Mouse (Mus musculus) C2C12 (cell line): Measurements from ENCODE around the gene Dnajc1. TPM values are rescaled to one million over a fixed set of nuclear protein-coding genes. Genes with fewer than 3 reads are reported as not detected.

Source experiments
- H3K27me3 ChIP-seq: one replicate; pipeline ENCODE4 v1.6.1; 2011; ENCODE audit not compliant: control insufficient read depth, insufficient read depth, insufficient read length
- H3K36me3 ChIP-seq: one replicate; pipeline ENCODE4 v1.6.1; 2011; ENCODE audit not compliant: control insufficient read depth, insufficient read depth
- H3K4me3 ChIP-seq: one replicate; pipeline ENCODE4 v1.5.1; 2011; ENCODE audit warnings: mild to moderate bottlenecking, control low read depth; ENCODE audit not compliant: poor library complexity, insufficient read depth, severe bottlenecking
- H3K79me2 ChIP-seq: one replicate; pipeline ENCODE4 v1.6.1; 2011; ENCODE audit not compliant: control insufficient read depth, insufficient read depth
- H3K79me3 ChIP-seq: one replicate; pipeline ENCODE4 v1.6.1; 2011; ENCODE audit warnings: low read depth, control low read depth
- H3ac ChIP-seq: one replicate; pipeline ENCODE3; 2011; ENCODE audit warnings: low read depth; ENCODE audit not compliant: control insufficient read depth, insufficient read length
- CEBPB ChIP-seq: IDR thresholded peaks from one replicate; pipeline ENCODE4 v1.6.1; 2011; ENCODE audit warnings: low read depth, mild to moderate bottlenecking, control low read depth, moderate library complexity
- CTCF ChIP-seq: IDR thresholded peaks from one replicate; pipeline ENCODE4 v1.5.1; 2011; ENCODE audit not compliant: control insufficient read depth, insufficient read depth, insufficient read length
- FOSL1 ChIP-seq: IDR thresholded peaks from one replicate; pipeline ENCODE4 v1.8.0; 2011; ENCODE audit warnings: mild to moderate bottlenecking, low read length; ENCODE audit not compliant: poor library complexity, insufficient read depth, severe bottlenecking
- MAX ChIP-seq: IDR thresholded peaks from one replicate; pipeline ENCODE4 v1.6.1; 2011; ENCODE audit warnings: mild to moderate bottlenecking, control low read depth
- MYOD1 ChIP-seq: IDR thresholded peaks from one replicate; pipeline ENCODE4 v1.6.1; 2011; ENCODE audit warnings: low read depth; ENCODE audit not compliant: control insufficient read depth, insufficient read length
- MYOG ChIP-seq: IDR thresholded peaks from one replicate; pipeline ENCODE4 v1.6.1; 2011; ENCODE audit not compliant: control insufficient read depth, insufficient read length; ENCODE audit errors: extremely low read depth
- USF1 ChIP-seq: IDR thresholded peaks from one replicate; pipeline ENCODE4 v1.6.1; 2011; ENCODE audit warnings: low read depth, mild to moderate bottlenecking, control low read depth, moderate library complexity
- polyA plus RNA-seq: library from polyadenylated mRNA; unstranded; fragments of >200 nt; fragmentation: generic; extraction: Trizol; gene quantifications from one replicate; pipeline ENCODE4 v1.2.1, GENCODE M21; 2012; ENCODE audit warnings: missing spikeins

Dnajc1 gene
- polyA plus RNA-seq, 1 experiment: 6.5 TPM

- Histone ChIP-seq H3ac (no peak overlapping the region), H3K27me3 (no peaks in the 10 kb centered on the region), H3K36me3 (peaks cover 59% of the 10 kb centered on the region), H3K4me3 (no peak overlapping the region), H3K79me3 (no peaks in the 10 kb centered on the region), H3K79me2 (peaks cover 3% of the 10 kb centered on the region)
- no peak for TF ChIP-seq CTCF
- TF ChIP-seq MYOG: no peak
- TF ChIP-seq USF1: no peak
- no peak for TF ChIP-seq FOSL1
- TF ChIP-seq MAX: no peak
- TF ChIP-seq MYOD1: no peak
- no peak for TF ChIP-seq CEBPB
These were observed 204.3 kb downstream of the Dnajc1 start for GRCm38 (mm10) chr2:18188367-18188766.

GRCm38 (mm10) chr2:18183079-18183478, 209.6 kb downstream of the Dnajc1 start:
- TF ChIP-seq FOSL1 (no peak), CEBPB (no peak), CTCF (no peak), MAX (no peak), USF1 (no peak), MYOD1 (no peak), MYOG (no peak)
- no peaks in the 10 kb centered on the region for H3K27me3 ChIP-seq
- H3ac ChIP-seq: no peak overlapping the region
- peaks cover 50% of the 10 kb centered on the region for H3K36me3 ChIP-seq
- H3K79me3 ChIP-seq: peaks cover 1% of the 10 kb centered on the region
- no peaks in the 10 kb centered on the region for H3K79me2 ChIP-seq
- no peak overlapping the region for H3K4me3 ChIP-seq

GRCm38 (mm10) chr2:18181631-18182030, 211.0 kb downstream of the Dnajc1 start:
- no peaks in the 10 kb centered on the region for H3K27me3 ChIP-seq
- H3K4me3 ChIP-seq: no peak overlapping the region
- TF ChIP-seq USF1 (no peak), CEBPB (no peak), CTCF (no peak), MAX (no peak), MYOD1 (no peak), MYOG (no peak)
- peaks cover 51% of the 10 kb centered on the region for H3K36me3 ChIP-seq
- peaks cover 1% of the 10 kb centered on the region for H3K79me3 ChIP-seq
- H3K79me2 ChIP-seq: no peaks in the 10 kb centered on the region
- no peak overlapping the region for H3ac ChIP-seq

DNA sequence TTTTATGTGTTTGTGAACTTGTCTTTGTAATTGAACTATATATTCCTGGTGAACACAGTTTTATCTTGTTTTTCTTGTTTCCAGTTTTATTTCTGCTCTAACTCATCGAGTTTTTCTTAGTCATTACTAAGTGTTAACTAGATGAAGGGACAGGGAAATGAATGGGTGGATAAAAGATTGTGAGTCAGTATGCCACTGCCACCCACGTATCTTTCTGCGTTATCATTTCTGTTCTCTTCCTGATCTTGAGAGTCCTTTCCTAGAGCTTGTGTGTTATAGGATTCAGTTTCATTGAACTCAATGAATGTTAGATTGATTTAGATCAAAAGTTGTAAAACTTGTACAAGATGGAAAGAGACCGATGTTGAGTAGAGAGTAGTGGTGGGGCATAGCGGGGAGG, 212.3 kb downstream of the Dnajc1 start:
- H3ac ChIP-seq: no peak overlapping the region
- H3K4me3 ChIP-seq: no peak overlapping the region
- H3K27me3 ChIP-seq: no peaks in the 10 kb centered on the region
- TF ChIP-seq MAX (no peak), MYOD1 (no peak), USF1 (no peak), CTCF (no peak)
- H3K36me3 ChIP-seq: peaks cover 50% of the 10 kb centered on the region
- H3K79me2 ChIP-seq: no peaks in the 10 kb centered on the region
- peaks cover 1% of the 10 kb centered on the region for H3K79me3 ChIP-seq

DNA sequence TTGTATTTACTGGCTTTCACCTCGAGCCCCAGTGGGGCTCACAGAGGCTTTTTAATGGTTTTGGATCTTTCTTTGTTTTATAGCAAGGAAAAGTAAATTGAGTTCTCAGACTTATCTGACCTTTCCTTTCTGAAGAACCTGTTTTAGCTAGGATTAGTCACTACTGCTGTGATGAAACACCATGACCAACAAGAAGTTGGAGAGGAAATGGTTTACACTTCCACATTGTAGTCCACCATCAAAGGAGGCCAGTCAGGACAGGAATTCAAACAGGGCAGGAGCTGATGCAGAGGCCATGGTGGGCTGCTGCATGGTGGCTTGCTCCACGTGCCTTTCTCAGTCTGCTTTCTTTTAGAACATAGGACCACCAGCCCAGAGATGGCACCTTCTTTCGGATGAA, 216.4 kb downstream of the Dnajc1 start:
- no peak overlapping the region for H3K4me3 ChIP-seq
- H3ac ChIP-seq: no peak overlapping the region
- peaks cover 72% of the 10 kb centered on the region for H3K36me3 ChIP-seq
- H3K27me3 ChIP-seq: no peaks in the 10 kb centered on the region
- H3K79me3 ChIP-seq: peaks cover 1% of the 10 kb centered on the region
- TF ChIP-seq CEBPB (no peak), FOSL1 (no peak)
- H3K79me2 ChIP-seq: no peaks in the 10 kb centered on the region

- H3K4me3 ChIP-seq: no peak overlapping the region
- peaks cover 1% of the 10 kb centered on the region for H3K79me3 ChIP-seq
- peaks cover 77% of the 10 kb centered on the region for H3K36me3 ChIP-seq
- H3K27me3 ChIP-seq: no peaks in the 10 kb centered on the region
- TF ChIP-seq CTCF (no peak), MYOD1 (no peak), FOSL1 (no peak), CEBPB (no peak), MYOG (no peak), MAX (no peak), USF1 (no peak)
- H3ac ChIP-seq: no peak overlapping the region
- no peaks in the 10 kb centered on the region for H3K79me2 ChIP-seq
These were observed 217.4 kb downstream of the Dnajc1 start for GRCm38 (mm10) chr2:18175234-18175633.
